Mouse (Mus musculus): Measurements from ENCODE around the gene Trp53.

The Trp53 gene

DNA sequence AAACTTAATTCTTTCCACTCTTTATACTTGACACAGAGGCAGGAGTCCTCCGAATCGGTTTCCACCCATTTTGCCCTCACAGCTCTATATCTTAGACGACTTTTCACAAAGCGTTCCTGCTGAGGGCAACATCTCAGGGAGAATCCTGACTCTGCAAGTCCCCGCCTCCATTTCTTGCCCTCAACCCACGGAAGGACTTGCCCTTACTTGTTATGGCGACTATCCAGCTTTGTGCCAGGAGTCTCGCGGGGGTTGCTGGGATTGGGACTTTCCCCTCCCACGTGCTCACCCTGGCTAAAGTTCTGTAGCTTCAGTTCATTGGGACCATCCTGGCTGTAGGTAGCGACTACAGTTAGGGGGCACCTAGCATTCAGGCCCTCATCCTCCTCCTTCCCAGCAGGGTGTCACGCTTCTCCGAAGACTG, at the start of gene Trp53, which contains the start of gene Wrap53:
Trp53 (plus strand) TSS at position 269 of the 424 bp plus-strand sequence.
Wrap53 (minus strand) TSS at position 165 of the 424 bp plus-strand sequence.
- DNase-seq (ENCODE audit: low read depth, low spot score): peak; percentile 98

- peak; percentile 77 for DNase-seq (ENCODE audit: low read depth, low spot score)
Observed at GRCm38 (mm10) chr11:69530755-69531154, 49.4 kb upstream of the Trp53 start.

GRCm38 (mm10) chr11:69532480-69533150, 47.5 kb upstream of the Trp53 start:
- peak; percentile 40 for DNase-seq (ENCODE audit: low read depth, low spot score)

DNA sequence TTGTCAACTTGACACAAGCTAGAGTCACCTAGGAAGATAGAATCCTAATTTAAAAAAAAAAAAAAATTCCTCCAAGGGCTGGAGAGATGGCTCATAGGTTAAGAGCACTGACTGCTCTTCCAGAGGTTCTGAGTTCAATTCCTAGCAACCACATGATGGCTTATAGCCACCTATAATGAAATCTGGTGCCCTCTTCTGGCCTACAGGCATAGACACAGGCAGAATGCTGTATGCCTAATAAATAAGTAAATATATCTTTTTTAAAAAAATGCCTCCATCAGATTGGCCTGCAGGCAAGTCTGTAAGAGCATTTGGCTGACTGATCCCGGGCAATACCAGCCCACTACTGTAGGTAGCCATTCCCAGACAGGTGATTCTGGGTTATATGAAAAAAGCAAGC, 45.2 kb upstream of the Trp53 start:
- no peak for DNase-seq (ENCODE audit: low read depth, low spot score)

DNA sequence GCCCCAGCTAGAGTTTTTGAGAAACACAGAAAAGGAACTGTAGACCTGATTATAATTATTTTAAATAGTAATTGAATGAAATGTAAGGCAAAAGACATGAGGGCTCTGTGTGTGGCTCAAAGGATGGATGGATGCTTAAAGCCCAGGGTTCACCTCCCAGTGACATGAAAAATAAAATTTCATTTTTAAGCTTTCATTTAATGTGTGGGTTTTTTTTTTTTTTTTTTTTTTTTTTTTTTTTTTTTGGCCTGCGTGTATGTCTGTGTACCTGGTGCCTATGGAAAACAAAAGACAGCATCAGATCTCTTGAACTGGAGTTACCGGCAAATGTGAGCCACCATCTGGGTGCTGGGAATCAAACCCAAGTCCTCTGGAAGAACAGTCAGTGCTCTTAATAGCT, 39.5 kb upstream of the Trp53 start:
- DNase-seq (ENCODE audit: low read depth, low spot score): no peak

GRCm38 (mm10) chr11:69541741-69542140, 38.4 kb upstream of the Trp53 start:
- peak; percentile 76 for DNase-seq (ENCODE audit: low read depth, low spot score)

GRCm38 (mm10) chr11:69543598-69543997, 36.6 kb upstream of the Trp53 start:
- DNase-seq (ENCODE audit: low read depth, low spot score): no peak

- DNase-seq (ENCODE audit: low read depth, low spot score): peak; percentile 64
Observed at GRCm38 (mm10) chr11:69545957-69546356, 34.2 kb upstream of the Trp53 start.

GRCm38 (mm10) chr11:69546423-69547053, 33.6 kb upstream of the Trp53 start:
- DNase-seq (ENCODE audit: low read depth, low spot score): peak; percentile 83

DNA sequence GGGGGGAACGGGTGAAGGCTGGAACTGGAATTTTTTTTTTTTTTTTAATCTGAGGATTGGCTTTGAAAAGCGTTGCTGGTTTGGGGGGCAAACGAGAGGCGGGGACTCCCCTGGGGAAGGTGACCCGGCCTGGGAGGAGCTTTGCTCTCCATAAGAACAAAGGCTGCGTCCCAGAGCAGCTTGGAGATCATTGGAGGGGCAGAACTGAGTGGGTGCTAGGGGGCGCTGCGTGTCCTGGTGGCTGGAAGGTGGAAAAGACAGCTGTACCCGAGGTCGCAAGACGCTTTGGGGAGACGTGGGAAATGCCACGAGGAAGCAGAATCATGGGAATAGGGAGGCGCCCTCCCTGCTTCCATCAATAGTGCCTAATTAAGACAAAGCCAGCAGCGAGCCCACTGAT, 33.1 kb upstream of the Trp53 start:
- peak; percentile 80 for DNase-seq (ENCODE audit: low read depth, low spot score)

GRCm38 (mm10) chr11:69549060-69549656, 31.0 kb upstream of the Trp53 start, which contains the start of gene Dnah2:
Gene Dnah2, minus strand, starts transcription at chr11:69549110.
- DNase-seq (ENCODE audit: low read depth, low spot score): no peak

DNA sequence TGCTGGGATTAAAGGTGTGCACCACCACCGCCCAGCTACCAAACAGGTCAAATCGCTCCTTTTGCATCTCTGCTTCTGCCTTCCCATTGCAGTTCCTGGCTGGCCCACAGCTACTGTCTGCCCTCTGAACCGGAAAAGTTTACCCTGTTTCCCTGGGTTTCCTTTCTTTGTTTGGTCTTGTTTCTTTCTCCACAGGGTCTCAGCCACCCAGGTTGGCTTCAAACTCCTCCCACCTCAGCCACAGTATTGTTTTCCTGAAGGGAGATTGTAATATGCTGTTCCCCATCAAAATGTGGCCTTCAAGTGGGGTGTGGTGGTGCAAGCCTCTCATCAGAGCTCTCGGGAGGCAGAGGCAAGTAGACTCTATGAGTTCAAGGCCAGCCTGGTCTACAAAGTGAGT, 28.8 kb upstream of the Trp53 start:
- peak; percentile 65 for DNase-seq (ENCODE audit: low read depth, low spot score)

GRCm38 (mm10) chr11:69552622-69553340, 27.4 kb upstream of the Trp53 start:
- peak; percentile 66 for DNase-seq (ENCODE audit: low read depth, low spot score)

GRCm38 (mm10) chr11:69553341-69553721, 26.8 kb upstream of the Trp53 start:
- DNase-seq (ENCODE audit: low read depth, low spot score): no peak

DNA sequence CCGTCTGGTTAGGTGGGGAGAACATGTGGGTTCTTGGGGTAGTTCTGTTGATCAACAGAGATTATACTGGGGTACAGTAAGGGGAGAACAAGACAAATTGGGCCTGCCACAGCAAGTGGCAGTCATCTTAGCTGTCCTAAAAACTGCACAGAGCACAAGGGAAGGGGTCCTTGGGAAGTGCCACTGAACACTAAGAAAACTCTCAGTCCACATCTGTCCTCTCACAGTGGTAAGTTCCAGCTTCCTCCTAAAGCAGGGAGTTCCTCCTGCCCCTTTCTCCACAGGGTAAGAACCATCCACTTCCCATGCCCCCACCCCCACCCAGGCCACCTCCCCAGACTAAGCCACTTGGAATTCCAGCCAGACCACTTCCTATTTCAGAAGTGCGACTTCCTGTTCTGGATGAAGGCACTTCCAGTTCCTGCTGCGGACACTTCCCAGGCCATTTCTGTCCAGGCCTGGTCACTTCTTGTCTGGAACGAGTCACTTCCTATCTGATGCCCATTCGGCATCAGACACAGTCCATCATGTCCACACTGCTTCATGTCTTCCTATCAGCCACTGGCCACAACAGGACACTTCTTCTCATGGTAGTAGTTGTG, 25.5 kb upstream of the Trp53 start:
- no peak for DNase-seq (ENCODE audit: low read depth, low spot score)

DNA sequence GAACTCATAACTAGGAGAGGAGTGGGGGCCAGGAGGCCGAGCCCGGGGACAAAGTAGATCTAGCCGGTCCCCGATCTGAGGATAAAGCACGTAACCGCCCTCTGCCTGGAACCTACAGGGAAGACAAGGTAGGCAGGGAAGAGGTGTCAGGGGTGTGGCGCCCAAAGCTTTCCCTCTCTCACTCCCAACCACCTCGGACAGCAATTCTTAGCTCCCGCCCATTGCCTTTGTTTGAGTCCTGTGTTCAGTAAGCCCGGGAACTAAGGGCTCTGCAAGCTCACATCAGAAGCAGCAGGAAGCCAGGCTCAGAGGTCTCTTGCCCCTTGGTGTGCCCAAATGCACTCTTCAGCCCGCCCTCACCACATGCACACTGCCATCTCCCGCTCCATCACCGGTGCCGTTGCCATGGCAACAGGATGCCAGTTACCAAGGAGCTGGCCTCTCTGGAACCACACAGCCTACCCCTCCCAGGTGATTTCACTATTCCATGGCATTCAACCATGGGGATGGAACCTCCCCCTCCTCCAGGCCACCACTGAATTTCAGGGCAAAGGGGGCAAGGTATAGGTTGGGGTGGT, 22.7 kb upstream of the Trp53 start:
- peak; percentile 83 for DNase-seq (ENCODE audit: low read depth, low spot score)

GRCm38 (mm10) chr11:69558756-69559155, 21.4 kb upstream of the Trp53 start:
- no peak for DNase-seq (ENCODE audit: low read depth, low spot score)

- no peak for DNase-seq (ENCODE audit: low read depth, low spot score)
Observed at GRCm38 (mm10) chr11:69559183-69559582, 21.0 kb upstream of the Trp53 start.

- peak; percentile 52 for DNase-seq (ENCODE audit: low read depth, low spot score)
Observed at GRCm38 (mm10) chr11:69559851-69560765, 20.1 kb upstream of the Trp53 start, which contains the start of gene Efnb3. Gene Efnb3, minus strand, starts transcription at chr11:69560205.

Measured in ES-CJ7 (cell line).